Mouse (Mus musculus): ENCODE measurements around the gene Tmprss9.

DNA sequence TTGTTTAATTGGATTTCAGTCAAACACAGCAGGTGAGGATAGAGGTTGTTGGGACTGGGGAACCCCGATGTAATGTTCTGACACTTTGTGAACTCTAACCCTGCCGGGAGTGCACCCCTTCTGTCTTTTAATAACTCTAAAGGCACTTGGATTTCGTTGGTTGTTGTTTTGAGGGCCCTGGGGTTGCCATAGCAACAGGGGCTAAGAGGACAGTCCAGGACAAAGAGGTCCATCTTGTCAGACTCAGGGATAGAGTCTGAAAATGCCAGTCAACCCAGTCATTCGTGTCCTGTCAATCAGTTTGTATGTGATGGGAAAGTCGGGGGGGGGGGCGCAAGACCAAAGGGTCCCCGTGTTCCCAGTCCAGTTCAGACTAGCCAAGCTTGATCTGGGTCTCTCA lies 38.8 kb upstream of the Tmprss9 start:
- TF ChIP-seq JUND (conservative IDR thresholded peaks at IDR 0.05; ENCODE audit: low read depth, low read length) (no peak), POLR2AphosphoS2 (IDR thresholded peaks at IDR 0.05; ENCODE audit: low read depth, low read length) (no peak), JUN (IDR thresholded peaks at IDR 0.05; ENCODE audit: insufficient read depth, low read depth, low read length) (no peak), CTCF (conservative IDR thresholded peaks at IDR 0.05 in 1 of 2, IDR thresholded peaks at IDR 0.05 in 1 of 2; ENCODE audit: low read depth in 2 of 2, low read length in 2 of 2) (no peak), USF2 (conservative IDR thresholded peaks at IDR 0.05; ENCODE audit: low read depth, low read length) (no peak), POLR2A (IDR thresholded peaks at IDR 0.05; ENCODE audit: low read depth, low read length) (no peak), TBP (conservative IDR thresholded peaks at IDR 0.05; ENCODE audit: low read depth, low read length) (no peak), EP300 (IDR thresholded peaks at IDR 0.05; ENCODE audit: low read length) (no peak), MAX (IDR thresholded peaks at IDR 0.05; ENCODE audit: low read length) (no peak), MXI1 (IDR thresholded peaks at IDR 0.05; ENCODE audit: low read depth, low read length) (no peak), ELF1 (IDR thresholded peaks at IDR 0.05; ENCODE audit: low read depth, low read length) (no peak), BHLHE40 (IDR thresholded peaks at IDR 0.05; ENCODE audit: low read depth, low read length) (no peak), USF1 (IDR thresholded peaks at IDR 0.05; ENCODE audit: low read depth, low read length) (no peak), RCOR1 (conservative IDR thresholded peaks at IDR 0.05; ENCODE audit: low read depth, low read length) (no peak)

Data from CH12.LX (cell line).